Mouse (Mus musculus) kidney, postnatal 36 days (tissue): ENCODE measurements around the gene Padi4.

Source experiments
- DNase-seq, 2 experiments: peaks; one replicate each; pipeline ENCODE4 v3.0.0; 2021 to 2022; ENCODE audit warnings: mixed read lengths in 2 of 2

Padi4 gene

DNA sequence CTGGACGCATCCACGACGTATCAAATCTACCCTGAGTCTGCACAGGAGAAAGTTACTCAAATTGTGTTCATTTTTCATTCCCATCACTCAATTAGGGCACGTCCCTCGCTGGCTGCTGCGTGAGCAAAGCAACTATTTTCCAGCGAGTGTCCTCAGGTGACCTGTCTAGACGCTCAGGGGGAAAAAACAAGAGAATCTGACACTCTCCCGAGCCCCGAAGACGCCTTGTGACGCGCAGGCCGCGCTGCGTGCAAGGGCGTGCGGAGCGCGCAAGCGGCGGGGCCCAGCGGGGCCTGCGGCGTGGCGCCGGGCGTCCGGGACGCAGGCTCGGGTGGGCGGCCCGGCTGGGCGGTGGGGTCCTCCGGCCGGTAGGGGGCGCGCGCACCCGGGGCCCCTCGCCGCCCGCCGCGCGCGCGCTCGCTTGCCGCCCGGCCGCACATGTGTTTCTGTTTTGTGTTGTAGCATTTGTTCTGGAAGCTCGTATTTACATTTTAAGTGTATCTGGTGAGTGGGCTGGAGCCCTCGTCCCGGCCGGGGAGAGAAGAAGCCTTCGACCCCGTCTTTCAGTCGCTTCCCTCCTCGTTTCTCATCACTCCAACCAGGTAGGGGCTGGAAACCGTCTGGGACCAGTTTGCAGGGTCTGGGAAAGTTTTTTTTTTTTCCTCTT, 72.9 kb downstream of the Padi4 start:
- DNase-seq, result peak; percentile 73 to 90

DNA sequence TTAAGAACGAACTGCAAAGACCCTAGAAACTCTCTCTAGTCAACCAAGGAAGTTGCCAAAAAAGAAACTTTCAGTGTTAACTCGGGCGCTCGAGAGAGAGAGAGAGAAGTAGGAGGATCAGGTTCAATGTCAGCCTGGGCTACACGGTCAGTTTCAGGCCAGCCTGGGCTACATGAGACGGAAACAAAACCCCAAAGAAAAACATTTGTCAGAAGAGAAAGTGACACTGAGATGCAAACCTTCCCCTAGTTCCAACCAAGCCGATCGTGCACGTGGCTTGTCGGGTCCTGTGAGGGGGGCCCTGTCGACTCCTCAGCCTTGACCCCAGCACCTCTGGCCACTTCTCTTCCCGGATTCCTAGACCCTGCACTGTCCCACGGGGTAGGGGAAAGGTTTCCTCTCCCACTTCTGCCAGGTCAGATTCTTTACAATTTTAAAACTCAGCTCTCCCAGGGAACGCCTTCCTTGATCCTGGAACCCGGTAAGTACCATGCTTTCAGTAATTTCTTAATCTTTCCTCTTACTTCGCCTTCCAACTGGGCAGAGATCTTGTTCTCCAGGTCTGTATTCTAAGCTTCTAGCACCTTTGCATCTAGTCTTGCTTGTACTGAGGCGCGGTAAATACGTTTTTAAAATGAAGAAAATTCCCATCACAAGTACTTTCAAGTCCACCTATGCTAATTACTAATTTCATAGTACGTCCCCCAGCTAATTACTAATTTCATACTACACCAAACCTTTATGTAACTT, 73.6 kb downstream of the Padi4 start, which contains the start of gene Rcc2:
Rcc2 (plus strand) TSS at position 273 of the 750 bp plus-strand sequence.
- no peak for DNase-seq

GRCm38 (mm10) chr4:140699441-140700127, 74.5 kb downstream of the Padi4 start:
- peak; percentile 76 to 79 for DNase-seq
